Mouse (Mus musculus) gastrocnemius, adult 18-20 months (tissue): Measurements from ENCODE around the gene Ttc24. TPM values are rescaled to one million over a fixed set of nuclear protein-coding genes. Genes with fewer than 3 reads are reported as not detected.

Experiments
- DNase-seq: peaks from one replicate; pipeline ENCODE4 v3.0.0; 2021; ENCODE audit warnings: low spot score
- total RNA-seq, 2 experiments: library from RNA; stranded (reverse); gene quantifications; 2 replicates each; pipeline ENCODE4 v1.2.3; 2021

Gene Ttc24
- total RNA-seq, 2 experiments from 2014 or later = not detected

DNA sequence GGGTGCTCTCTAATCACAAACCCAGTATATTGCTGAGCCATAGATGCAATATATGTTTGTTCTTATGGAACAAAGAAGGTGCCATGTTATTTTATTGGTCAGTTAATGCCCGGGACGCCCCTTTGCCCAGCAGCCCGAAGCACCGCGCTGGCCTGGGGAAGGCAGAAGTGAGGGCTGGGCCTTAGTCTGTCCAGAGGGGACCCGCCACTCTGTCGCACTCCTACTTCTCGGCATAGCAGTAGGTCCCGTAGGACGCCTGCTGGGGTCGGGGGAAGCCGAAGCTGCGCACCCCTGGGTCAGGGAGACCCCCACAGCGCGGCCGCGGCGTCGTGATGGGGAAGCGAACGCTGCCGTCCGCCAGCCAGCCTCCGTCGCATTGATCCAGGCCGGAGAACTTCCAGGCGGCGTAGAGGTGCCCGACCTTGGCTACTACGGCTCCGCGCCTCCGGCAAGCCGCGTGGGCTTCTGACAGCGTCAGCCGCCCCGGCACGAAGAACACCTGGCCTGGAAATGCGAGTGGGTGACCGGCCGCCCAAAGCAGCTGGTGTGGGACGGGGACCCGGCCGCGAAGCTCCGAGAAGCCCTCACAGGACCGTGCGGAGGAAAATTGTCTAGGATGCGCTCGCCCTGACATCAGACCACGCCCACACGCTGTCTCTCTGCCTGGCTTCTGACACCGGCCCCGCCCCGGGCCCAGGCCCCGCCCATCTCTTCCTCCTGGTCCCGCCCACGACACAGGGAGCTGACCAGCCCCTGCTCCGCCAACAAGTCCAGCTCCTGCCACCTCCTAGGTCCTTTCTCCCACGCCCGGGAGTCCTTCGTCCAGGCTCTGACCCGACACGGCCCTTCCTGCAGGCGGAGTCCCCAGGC lies 55.5 kb downstream of the Ttc24 start:
- peak; percentile 90 for DNase-seq

Other genes with a start within 250 kb of the Ttc24 start
- gene Sh2d2a, start 231.5 kb downstream of the Ttc24 start, total RNA-seq = not detected
- 10 to 100 TPM; 48.3 to 55.2 TPM for gene Prcc, start 192.7 kb downstream of the Ttc24 start, total RNA-seq
- 100 to 1,000 TPM; 219 to 232 TPM for gene Hdgf, start 172.0 kb downstream of the Ttc24 start, total RNA-seq
- 10 to 100 TPM; 42.2 to 49.1 TPM for gene Mrpl24, start 158.8 kb downstream of the Ttc24 start, total RNA-seq
- gene Isg20l2, start 148.0 kb downstream of the Ttc24 start, total RNA-seq = 1 to 10 TPM; 6.3 to 8.1 TPM
- gene Rrnad1, start 147.6 kb downstream of the Ttc24 start, total RNA-seq = 1 to 10 TPM; 3.2 to 3.4 TPM
- under 1 TPM in 1 of 2 experiments, not detected in 1; 0.57 TPM for gene Crabp2, start 129.6 kb downstream of the Ttc24 start, total RNA-seq
- gene Nes, start 107.2 kb downstream of the Ttc24 start, total RNA-seq = 10 to 100 TPM; 10.8 to 24.9 TPM
- not detected for gene Bcan, start 78.1 kb downstream of the Ttc24 start, total RNA-seq
- gene Hapln2, start 50.7 kb downstream of the Ttc24 start, total RNA-seq = not detected
- gene Gpatch4, start 35.2 kb downstream of the Ttc24 start, total RNA-seq = 10 to 100 TPM; 20.3 to 20.4 TPM
- gene Naxe, start 19.8 kb downstream of the Ttc24 start, total RNA-seq = 10 to 100 TPM; 49.1 to 52.6 TPM
- gene Iqgap3, start 3.7 kb upstream of the Ttc24 start, total RNA-seq = under 1 TPM; 0.21 to 0.39 TPM
- gene Mef2d, start 64.1 kb upstream of the Ttc24 start, total RNA-seq = 100 to 1,000 TPM; 174 to 196 TPM
- not detected for gene Rhbg, start 176.4 kb upstream of the Ttc24 start, total RNA-seq
- gene Gm38392, start 208.9 kb upstream of the Ttc24 start, total RNA-seq = 1 to 10 TPM in 1 of 2 experiments, under 1 TPM in 1; 1.00 to 1.3 TPM
- 1 to 10 TPM; 7.4 to 7.9 TPM for gene Tsacc, start 218.7 kb upstream of the Ttc24 start, total RNA-seq
- gene Cct3, start 218.8 kb upstream of the Ttc24 start, total RNA-seq = 100 to 1,000 TPM in 1 of 2 experiments, 10 to 100 TPM in 1; 84.1 to 107 TPM
- 10 to 100 TPM; 41.2 to 41.8 TPM for gene Glmp, start 246.7 kb upstream of the Ttc24 start, total RNA-seq